Mouse (Mus musculus) embryonic facial prominence, embryonic 10.5 days (tissue): ENCODE data around the gene Usp54. TPM values are rescaled to one million over a fixed set of nuclear protein-coding genes. Genes with fewer than 3 reads are reported as not detected.

ENCODE experiments used
- DNase-seq: peaks from one replicate; pipeline ENCODE4 v3.0.0-alpha.2; 2017; ENCODE audit warnings: low spot score
- H3K27ac ChIP-seq: fragments of 300-500 bp; sonication (generic); replicated peaks from 2 replicates; pipeline ENCODE4 v1.5.1; 2016; ENCODE audit warnings: mild to moderate bottlenecking
- H3K27me3 ChIP-seq: fragments of 300-500 bp; sonication (generic); replicated peaks from 2 replicates; pipeline ENCODE4 v1.6.1; 2016; ENCODE audit warnings: low read depth, mild to moderate bottlenecking; ENCODE audit not compliant: poor library complexity, severe bottlenecking
- H3K36me3 ChIP-seq: fragments of 300-500 bp; sonication (generic); replicated peaks from 2 replicates; pipeline ENCODE4 v1.6.1; 2016; ENCODE audit warnings: mild to moderate bottlenecking, moderate library complexity
- H3K4me1 ChIP-seq: fragments of 300-500 bp; sonication (generic); 2 replicates; pipeline ENCODE4 v1.6.1; 2016
- H3K4me3 ChIP-seq: fragments of 300-500 bp; sonication (generic); 2 replicates; pipeline ENCODE4 v1.5.1; 2016; ENCODE audit warnings: mild to moderate bottlenecking, moderate library complexity
- H3K9me3 ChIP-seq: fragments of 300-500 bp; sonication (generic); 2 replicates; pipeline ENCODE4 v1.6.1; 2016; ENCODE audit warnings: mild to moderate bottlenecking
- WGBS: fragments of 180-500 bp; shearing (Covaris S2); methylation state at CpG from one replicate; pipeline ENCODE4 v1.1.7; 2016; 5-methylcytosine and 5-hydroxymethylcytosine counted together
- microRNA-seq: library from miRNA; unstranded; fragments of <30 nt; microRNA quantifications from one replicate; pipeline ENCODE4, GENCODE M21; 2017
- polyA plus RNA-seq: library from polyadenylated mRNA; unstranded; fragments of >200 nt; fragmentation: Nextera tagmentation; extraction: Ambion mirVana; gene quantifications from 2 replicates; pipeline ENCODE4 v1.2.1, GENCODE M21; 2016

The Usp54 gene
- polyA plus RNA-seq, 1 experiment from 2014 or later, result 13.4 TPM

DNA sequence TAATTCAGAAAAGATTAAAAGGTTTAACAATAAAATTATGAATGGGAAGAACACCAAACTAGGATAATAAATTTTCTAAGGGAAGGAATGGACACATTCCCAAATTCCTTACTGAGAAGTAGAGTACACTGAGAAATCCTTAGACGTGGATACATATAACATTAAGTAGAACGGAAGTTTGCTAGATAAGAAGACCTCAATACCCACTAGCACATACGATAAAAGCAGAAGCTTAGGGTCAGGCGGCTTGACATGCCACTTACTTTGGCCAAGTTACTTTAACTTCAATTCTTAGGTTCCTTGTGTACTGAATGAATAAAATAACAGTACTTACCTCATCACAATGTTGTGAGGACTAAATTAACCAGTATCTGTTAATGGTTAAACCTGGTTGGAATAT lies 111.2 kb downstream of the Usp54 start:
- 93% methylated on average over 4 of the region's 4 CpGs for WGBS
- Histone ChIP-seq H3K4me1 (no peaks in the 10 kb centered on the region), H3K27me3 (no peaks in the 10 kb centered on the region), H3K27ac (no peak overlapping the region), H3K4me3 (no peak overlapping the region), H3K9me3 (no peaks in the 10 kb centered on the region), H3K36me3 (peaks cover 45% of the 10 kb centered on the region)
- DNase-seq, result no peak

DNA sequence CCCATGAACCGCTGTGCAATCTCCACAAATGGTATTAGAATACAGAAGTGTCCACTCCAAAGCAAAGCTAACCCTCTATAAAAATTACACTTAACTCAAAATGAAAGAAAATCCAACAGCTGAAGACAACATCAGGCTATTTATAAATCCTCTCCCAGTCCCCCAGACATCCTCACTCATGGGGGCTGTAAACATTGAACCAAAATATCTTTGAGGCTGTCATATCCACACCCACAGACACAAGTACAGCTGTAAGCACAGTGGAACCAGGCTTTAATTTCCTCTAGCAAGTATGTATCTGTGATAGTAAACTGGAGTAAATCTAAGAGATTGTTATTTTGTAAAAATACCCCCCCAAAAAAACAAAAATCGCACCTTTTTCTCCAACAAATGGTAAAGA lies 120.7 kb downstream of the Usp54 start:
- H3K9me3 ChIP-seq, result no peaks in the 10 kb centered on the region
- H3K27ac ChIP-seq, result no peak overlapping the region
- H3K36me3 ChIP-seq, result peaks cover 84% of the 10 kb centered on the region
- no peaks in the 10 kb centered on the region for H3K27me3 ChIP-seq
- no peak for DNase-seq
- H3K4me3 ChIP-seq, result no peak overlapping the region
- 93% methylated on average over 2 of the region's 2 CpGs for WGBS
- no peaks in the 10 kb centered on the region for H3K4me1 ChIP-seq

DNA sequence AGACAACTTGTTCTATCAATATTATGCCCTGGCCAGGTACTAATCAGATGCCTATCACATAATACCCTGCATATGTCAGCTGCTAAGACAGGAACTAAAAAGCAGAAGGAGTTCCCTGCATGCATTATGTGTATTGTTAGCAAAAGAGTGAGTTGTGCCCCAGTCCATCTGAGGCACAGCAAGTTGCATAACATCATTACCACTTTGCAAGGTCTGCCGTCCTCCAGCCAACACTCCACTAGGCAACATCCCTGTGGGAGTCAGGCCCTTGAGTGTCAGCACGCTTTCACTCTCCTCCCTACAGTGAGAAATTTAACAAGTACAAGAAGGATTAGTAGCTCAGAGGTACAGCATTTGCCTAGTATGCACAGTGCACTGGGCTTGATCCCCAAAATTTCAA lies 132.4 kb downstream of the Usp54 start:
- 85% methylated on average over 2 of the region's 2 CpGs for WGBS
- H3K9me3 ChIP-seq, result no peaks in the 10 kb centered on the region
- H3K36me3 ChIP-seq, result peaks cover 58% of the 10 kb centered on the region
- no peak overlapping the region for H3K27ac ChIP-seq
- DNase-seq, result no peak
- H3K4me3 ChIP-seq, result no peak overlapping the region
- H3K4me1 ChIP-seq, result no peaks in the 10 kb centered on the region
- H3K27me3 ChIP-seq, result no peaks in the 10 kb centered on the region

DNA sequence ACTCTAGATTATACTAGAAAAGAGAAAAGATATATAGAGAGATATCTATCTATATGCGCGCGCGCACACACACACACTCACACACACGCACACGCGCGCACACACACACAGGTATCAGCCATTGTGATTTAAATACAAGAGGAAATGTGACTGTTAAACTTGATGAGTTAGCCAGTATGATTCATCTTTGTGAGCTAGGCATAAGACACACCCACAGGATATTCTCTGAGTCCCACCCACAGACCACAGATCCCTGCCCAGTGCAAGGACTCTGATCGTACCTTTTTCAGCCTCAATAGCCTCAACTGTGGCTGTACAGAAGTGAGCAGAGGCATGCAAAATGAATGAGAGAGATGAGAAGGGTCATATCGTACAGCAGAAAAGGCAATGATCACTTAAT lies 137.9 kb downstream of the Usp54 start:
- 98% methylated on average over 10 of the region's 10 CpGs for WGBS
- Histone ChIP-seq H3K4me3 (no peak overlapping the region), H3K4me1 (no peaks in the 10 kb centered on the region), H3K27me3 (no peaks in the 10 kb centered on the region), H3K27ac (no peak overlapping the region), H3K36me3 (peaks cover 62% of the 10 kb centered on the region), H3K9me3 (no peaks in the 10 kb centered on the region)
- DNase-seq, result no peak

DNA sequence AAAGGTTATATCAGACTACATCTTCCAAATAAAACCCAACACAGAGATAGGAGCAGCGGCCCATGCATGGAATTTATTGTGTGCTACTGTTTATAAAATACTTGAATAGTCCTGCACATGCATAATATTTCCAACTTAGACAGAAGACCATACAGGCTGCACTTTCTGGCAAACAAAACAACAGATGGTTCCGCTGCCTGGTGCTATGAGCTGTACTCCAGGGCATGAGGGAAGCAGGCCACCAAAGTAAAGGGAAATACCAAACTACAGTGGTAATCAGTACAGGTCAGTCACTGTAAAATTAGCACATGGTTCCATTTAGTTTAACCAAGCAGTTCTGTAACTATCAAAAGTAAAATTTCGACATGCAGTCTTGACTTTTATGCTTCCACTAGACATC lies 140.9 kb downstream of the Usp54 start:
- H3K4me1 ChIP-seq, result no peaks in the 10 kb centered on the region
- H3K27ac ChIP-seq, result no peak overlapping the region
- H3K27me3 ChIP-seq, result no peaks in the 10 kb centered on the region
- DNase-seq, result no peak
- no peaks in the 10 kb centered on the region for H3K9me3 ChIP-seq
- H3K4me3 ChIP-seq, result no peak overlapping the region
- WGBS, result 85% methylated on average over 3 of the region's 3 CpGs
- peaks cover 74% of the 10 kb centered on the region for H3K36me3 ChIP-seq

Small RNA genes within 50 kb of the gene (microRNA-seq; reads per million reads assigned to microRNA genes)
- 1.5 reads per million for gene Mir6946

Other genes starting within 250 kb of the Usp54 start
- gene Mrps16, start 247.4 kb downstream of the Usp54 start, polyA plus RNA-seq, result 81.2 and 86.5 TPM in 2 replicates
- 0.47 and 1.1 TPM in 2 replicates for gene Cfap70, start 188.8 kb downstream of the Usp54 start, polyA plus RNA-seq
- gene Anxa7, start 160.9 kb downstream of the Usp54 start, polyA plus RNA-seq, result 22.7 and 27.0 TPM in 2 replicates
- 0.67 and 1.3 TPM in 2 replicates for gene Mss51, start 144.2 kb downstream of the Usp54 start, polyA plus RNA-seq
- 43.4 and 46.3 TPM in 2 replicates for gene Ppp3cb, start 94.5 kb downstream of the Usp54 start, polyA plus RNA-seq
- gene Myoz1, start 15.5 kb upstream of the Usp54 start, polyA plus RNA-seq, result 0.26 and 0.71 TPM in 2 replicates
- 0.50 and 0.54 TPM in 2 replicates for gene Synpo2l, start 27.3 kb upstream of the Usp54 start, polyA plus RNA-seq
- gene Sec24c, start 33.2 kb upstream of the Usp54 start, polyA plus RNA-seq, result 117 and 120 TPM in 2 replicates
- gene Fut11, start 53.9 kb upstream of the Usp54 start, polyA plus RNA-seq, result 20.2 and 20.9 TPM in 2 replicates
- 253 and 263 TPM in 2 replicates for gene Chchd1, start 61.9 kb upstream of the Usp54 start, polyA plus RNA-seq
- 34.2 and 36.3 TPM in 2 replicates for gene Zswim8, start 66.5 kb upstream of the Usp54 start, polyA plus RNA-seq
- 24.4 and 25.6 TPM in 2 replicates for gene Ndst2, start 93.5 kb upstream of the Usp54 start, polyA plus RNA-seq
- 43.9 and 50.6 TPM in 2 replicates for gene Camk2g, start 153.0 kb upstream of the Usp54 start, polyA plus RNA-seq
- 0.67 and 1.0 TPM in 2 replicates for gene Plau, start 195.6 kb upstream of the Usp54 start, polyA plus RNA-seq